Mouse (Mus musculus): ENCODE data around the gene Ccr6.

- TF ChIP-seq GABPA (IDR thresholded peaks at IDR 0.05; ENCODE audit: insufficient replicate concordance, low read depth, low read length) = no peak
- no peak for TF ChIP-seq ZC3H11A (IDR thresholded peaks at IDR 0.05; ENCODE audit: low read depth, low read length)
- TF ChIP-seq CTCF (conservative IDR thresholded peaks at IDR 0.05 in 1 of 2, IDR thresholded peaks at IDR 0.05 in 1 of 2; ENCODE audit: low read depth in 2 of 2, low read length in 2 of 2) = no peak
- TF ChIP-seq HCFC1 (IDR thresholded peaks at IDR 0.05; ENCODE audit: low read depth, low read length) = no peak
- no peak for TF ChIP-seq CHD2 (IDR thresholded peaks at IDR 0.05; ENCODE audit: low read length)
- no peak for TF ChIP-seq MAX (IDR thresholded peaks at IDR 0.05; ENCODE audit: low read length)
- TF ChIP-seq NRF1 (IDR thresholded peaks at IDR 0.05; ENCODE audit: low read depth, low read length) = no peak
These were observed 51.1 kb downstream of the Ccr6 start for GRCm38 (mm10) chr17:8286987-8287386.

Measured in CH12.LX (cell line).